Mouse (Mus musculus) intestine, embryonic 16.5 days (tissue): ENCODE measurements at regions not wholly inside any gene's neighbourhood (a gene's known extent, or its start where the extent isn't known, plus 50 kb on each side); places are given as distances from the start of the nearest gene placed in this dataset.
"Not testable (repeated sequence)": the region's sequence is repeated elsewhere in the genome, so short reads cannot be mapped to it uniquely, and the experiment has no call there.

Source experiments
- ATAC-seq: fragments of 200-750 bp; cut with Nextera tagmentation; 2 replicates; pipeline ENCODE4 v1.8.0; 2017; ENCODE audit warnings: moderate TSS enrichment, moderate library complexity
- H3K27ac ChIP-seq: fragments of 300-500 bp; sonication (generic); 2 replicates; pipeline ENCODE4 v1.5.1; 2014; ENCODE audit warnings: mild to moderate bottlenecking, low read length
- H3K27me3 ChIP-seq: fragments of 300-500 bp; sonication (generic); replicated peaks from 2 replicates; pipeline ENCODE4 v1.6.1; 2014; ENCODE audit warnings: low read length, control low read depth, mixed read lengths; ENCODE audit not compliant: control insufficient read depth, insufficient read depth
- H3K36me3 ChIP-seq: fragments of 300-500 bp; sonication (generic); 2 replicates; pipeline ENCODE4 v1.6.1; 2014; ENCODE audit warnings: low read length, control low read depth; ENCODE audit not compliant: control insufficient read depth, insufficient read depth
- H3K4me1 ChIP-seq: fragments of 300-500 bp; sonication (generic); 2 replicates; pipeline ENCODE4 v1.6.1; 2014; ENCODE audit warnings: low read length, control low read depth, mixed read lengths; ENCODE audit not compliant: control insufficient read depth, insufficient read depth
- H3K4me2 ChIP-seq: fragments of 300-500 bp; sonication (generic); 2 replicates; pipeline ENCODE4 v1.6.1; 2014; ENCODE audit warnings: low read depth, low read length, control low read depth
- H3K4me3 ChIP-seq: fragments of 300-500 bp; sonication (generic); 2 replicates; pipeline ENCODE4 v1.5.1; 2014; ENCODE audit warnings: mild to moderate bottlenecking, low read length
- H3K9ac ChIP-seq: fragments of 300-500 bp; sonication (generic); 2 replicates; pipeline ENCODE4 v1.6.1; 2014; ENCODE audit warnings: low read depth, low read length
- H3K9me3 ChIP-seq: fragments of 300-500 bp; sonication (generic); 2 replicates; pipeline ENCODE4 v1.6.1; 2016; ENCODE audit warnings: low read length, control low read depth; ENCODE audit not compliant: control insufficient read depth
- WGBS: fragments of 180-500 bp; shearing (Covaris S2); extraction: QIAGEN DNeasy Blood & Tissue Kit; methylation state at CpG from one replicate; pipeline ENCODE4 v1.1.7; 2014; 5-methylcytosine and 5-hydroxymethylcytosine counted together

- H3K4me1 ChIP-seq, result no peaks in the 10 kb centered on the region
- 74% methylated on average over 6 of the region's 6 CpGs for WGBS
- H3K27me3 ChIP-seq, result no peaks in the 10 kb centered on the region
- no peaks in the 10 kb centered on the region for H3K9me3 ChIP-seq
- H3K4me3 ChIP-seq, result no peak overlapping the region
- no peaks in the 10 kb centered on the region for H3K36me3 ChIP-seq
- no peak overlapping the region for H3K27ac ChIP-seq
- H3K9ac ChIP-seq, result no peak overlapping the region
- ATAC-seq, result no peak
- H3K4me2 ChIP-seq, result no peak overlapping the region
Measured at GRCm38 (mm10) chr14:89642836-89643235, 1171.6 kb upstream of the Pcdh20 start.

GRCm38 (mm10) chr14:89639322-89639721 is 1168.1 kb upstream of the Pcdh20 start:
- Histone ChIP-seq H3K36me3 (no peaks in the 10 kb centered on the region), H3K4me1 (no peaks in the 10 kb centered on the region), H3K9me3 (no peaks in the 10 kb centered on the region), H3K4me2 (no peak overlapping the region), H3K27me3 (no peaks in the 10 kb centered on the region), H3K9ac (no peak overlapping the region), H3K4me3 (no peak overlapping the region), H3K27ac (no peak overlapping the region)
- ATAC-seq, result no peak
- WGBS, result 62% methylated on average over 6 of the region's 6 CpGs

- no peaks in the 10 kb centered on the region for H3K4me1 ChIP-seq
- H3K27me3 ChIP-seq, result no peaks in the 10 kb centered on the region
- WGBS, result 67% methylated on average over 2 of the region's 2 CpGs
- no peaks in the 10 kb centered on the region for H3K36me3 ChIP-seq
- H3K9ac ChIP-seq, result no peak overlapping the region
- no peak overlapping the region for H3K4me2 ChIP-seq
- no peaks in the 10 kb centered on the region for H3K9me3 ChIP-seq
- no peak overlapping the region for H3K4me3 ChIP-seq
- no peak for ATAC-seq
- H3K27ac ChIP-seq, result no peak overlapping the region
Measured at GRCm38 (mm10) chr14:89636689-89637088, 1165.5 kb upstream of the Pcdh20 start.

GRCm38 (mm10) chr14:89634559-89635124 is 1163.4 kb upstream of the Pcdh20 start:
- H3K36me3 ChIP-seq, result no peaks in the 10 kb centered on the region
- no peak for ATAC-seq
- no peak overlapping the region for H3K4me2 ChIP-seq
- 37% methylated on average over 1 of the region's 1 CpGs for WGBS
- no peak overlapping the region for H3K27ac ChIP-seq
- no peaks in the 10 kb centered on the region for H3K27me3 ChIP-seq
- no peak overlapping the region for H3K4me3 ChIP-seq
- H3K9ac ChIP-seq, result no peak overlapping the region
- H3K9me3 ChIP-seq, result no peaks in the 10 kb centered on the region
- no peaks in the 10 kb centered on the region for H3K4me1 ChIP-seq

GRCm38 (mm10) chr14:89633654-89634053 is 1162.5 kb upstream of the Pcdh20 start:
- Histone ChIP-seq H3K9me3 (no peaks in the 10 kb centered on the region), H3K9ac (no peak overlapping the region), H3K4me2 (no peak overlapping the region), H3K36me3 (no peaks in the 10 kb centered on the region), H3K27me3 (no peaks in the 10 kb centered on the region), H3K27ac (no peak overlapping the region), H3K4me3 (no peak overlapping the region), H3K4me1 (no peaks in the 10 kb centered on the region)
- ATAC-seq, result no peak
- WGBS, result 84% methylated on average over 1 of the region's 1 CpGs

GRCm38 (mm10) chr14:89610670-89611069 is 1139.5 kb upstream of the Pcdh20 start:
- 60% methylated on average over 2 of the region's 2 CpGs for WGBS
- H3K4me2 ChIP-seq, result no peak overlapping the region
- H3K9me3 ChIP-seq, result no peaks in the 10 kb centered on the region
- no peaks in the 10 kb centered on the region for H3K27me3 ChIP-seq
- no peaks in the 10 kb centered on the region for H3K4me1 ChIP-seq
- no peak overlapping the region for H3K4me3 ChIP-seq
- H3K27ac ChIP-seq, result no peak overlapping the region
- no peak overlapping the region for H3K9ac ChIP-seq
- no peaks in the 10 kb centered on the region for H3K36me3 ChIP-seq
- ATAC-seq, result no peak

GRCm38 (mm10) chr14:89609666-89610448 is 1138.7 kb upstream of the Pcdh20 start:
- 0 out of 2 replicates have a peak overlapping the region, but pooled peaks have one; percentile 28 for H3K27ac ChIP-seq
- H3K4me3 ChIP-seq, H3K27me3 ChIP-seq, H3K4me1 ChIP-seq, H3K4me2 ChIP-seq, H3K9ac ChIP-seq, H3K9me3 ChIP-seq, H3K36me3 ChIP-seq: not testable (repeated sequence)
- WGBS, result 49% methylated on average over 9 of the region's 10 CpGs
- ATAC-seq, result peak; percentile 48

- H3K9me3 ChIP-seq, result no peaks in the 10 kb centered on the region
- no peak overlapping the region for H3K4me3 ChIP-seq
- H3K4me2 ChIP-seq, result no peak overlapping the region
- H3K4me1 ChIP-seq, result no peaks in the 10 kb centered on the region
- WGBS, result 48% methylated on average over 1 of the region's 1 CpGs
- peak; percentile 95 for ATAC-seq
- no peak overlapping the region for H3K27ac ChIP-seq
- no peaks in the 10 kb centered on the region for H3K27me3 ChIP-seq
- H3K9ac ChIP-seq, result no peak overlapping the region
- H3K36me3 ChIP-seq, result no peaks in the 10 kb centered on the region
Measured at GRCm38 (mm10) chr14:89607550-89607949, 1136.4 kb upstream of the Pcdh20 start.

- WGBS, result 77% methylated on average over 1 of the region's 1 CpGs
- no peaks in the 10 kb centered on the region for H3K9me3 ChIP-seq
- no peak overlapping the region for H3K4me3 ChIP-seq
- H3K4me2 ChIP-seq, result no peak overlapping the region
- no peak overlapping the region for H3K27ac ChIP-seq
- H3K4me1 ChIP-seq, result no peaks in the 10 kb centered on the region
- H3K27me3 ChIP-seq, result no peaks in the 10 kb centered on the region
- H3K9ac ChIP-seq, result no peak overlapping the region
- H3K36me3 ChIP-seq, result no peaks in the 10 kb centered on the region
- ATAC-seq, result no peak
Measured at GRCm38 (mm10) chr14:89597812-89598211, 1126.6 kb upstream of the Pcdh20 start.
